Mouse (Mus musculus) kidney, adult 2 months (tissue): ENCODE data around the gene Adssl1. TPM values are rescaled to one million over a fixed set of nuclear protein-coding genes. Genes with fewer than 3 reads are reported as not detected.

Source experiments
- DNase-seq: peaks from one replicate; pipeline ENCODE4 v3.0.0; 2021
- H3K27ac ChIP-seq: fragments of 200-500 bp; 2 replicates; pipeline ENCODE4 v1.5.1; 2012; ENCODE audit warnings: low read depth, low read length, control low read depth, inconsistent platforms; ENCODE audit not compliant: insufficient read depth
- H3K27me3 ChIP-seq: fragments of 200-500 bp; replicated peaks from 2 replicates; pipeline ENCODE4 v1.6.1; 2012; ENCODE audit warnings: mild to moderate bottlenecking, moderate library complexity, low read length, inconsistent platforms; ENCODE audit not compliant: control insufficient read depth, insufficient read depth
- H3K36me3 ChIP-seq: fragments of 200-500 bp; 2 replicates; pipeline ENCODE4 v1.6.1; 2012; ENCODE audit warnings: mild to moderate bottlenecking, moderate library complexity, low read length, inconsistent platforms; ENCODE audit not compliant: control insufficient read depth, insufficient read depth
- H3K4me1 ChIP-seq: fragments of 200-500 bp; 2 replicates; pipeline ENCODE4 v1.6.1; 2011; ENCODE audit warnings: low read length; ENCODE audit not compliant: control insufficient read depth, insufficient read depth
- H3K4me3 ChIP-seq: fragments of 200-500 bp; 2 replicates; pipeline ENCODE4 v1.5.1; 2011; ENCODE audit warnings: mild to moderate bottlenecking, low read depth, low read length, control low read depth; ENCODE audit not compliant: insufficient read depth
- CTCF ChIP-seq: fragments of 200-500 bp; conservative IDR thresholded peaks from 2 replicates; pipeline ENCODE4 v1.5.1; 2011; ENCODE audit warnings: low read depth, mild to moderate bottlenecking, control low read depth, low read length, moderate library complexity, mixed read lengths; ENCODE audit not compliant: insufficient read depth, insufficient read length
- POLR2A ChIP-seq: fragments of 200-500 bp; IDR thresholded peaks from one replicate; pipeline ENCODE4 v1.6.1; 2011; ENCODE audit warnings: low read depth, low read length, control low read depth
- WGBS: fragments of 180-500 bp; shearing (Covaris S2); methylation state at CpG from one replicate; pipeline ENCODE4 v1.1.7; 2018; 5-methylcytosine and 5-hydroxymethylcytosine counted together
- polyA plus RNA-seq: library from polyadenylated mRNA; depleted of rRNA; stranded (reverse); fragments of >200 nt; gene quantifications from 2 replicates; pipeline ENCODE4 v1.2.3, GENCODE M21; 2012

Adssl1 gene
- polyA plus RNA-seq, 1 experiment: 10.4 TPM

GRCm38 (mm10) chr12:112592985-112593734 is 26.7 kb upstream of the Adssl1 start:
- no peaks in the 10 kb centered on the region for H3K27me3 ChIP-seq
- DNase-seq: peak; percentile 46
- no peaks in the 10 kb centered on the region for H3K36me3 ChIP-seq
- no peak overlapping the region for H3K4me3 ChIP-seq
- H3K27ac ChIP-seq: no peak overlapping the region
- no peak for TF ChIP-seq CTCF
- TF ChIP-seq POLR2A: no peak
- WGBS: 62% methylated on average over 21 of the region's 21 CpGs
- peaks cover 3% of the 10 kb centered on the region for H3K4me1 ChIP-seq

GRCm38 (mm10) chr12:112593951-112594915 is 25.6 kb upstream of the Adssl1 start:
- no peak overlapping the region for H3K27ac ChIP-seq
- peaks cover 3% of the 10 kb centered on the region for H3K4me1 ChIP-seq
- no peak overlapping the region for H3K4me3 ChIP-seq
- TF ChIP-seq CTCF: no peak
- no peak for TF ChIP-seq POLR2A
- no peaks in the 10 kb centered on the region for H3K27me3 ChIP-seq
- H3K36me3 ChIP-seq: no peaks in the 10 kb centered on the region
- WGBS: 68% methylated on average over 16 of the region's 16 CpGs
- peak; percentile 17 for DNase-seq

GRCm38 (mm10) chr12:112594989-112595388 is 24.9 kb upstream of the Adssl1 start:
- peaks cover 3% of the 10 kb centered on the region for H3K4me1 ChIP-seq
- 52% methylated on average over 4 of the region's 4 CpGs for WGBS
- no peak overlapping the region for H3K27ac ChIP-seq
- no peak for TF ChIP-seq CTCF
- no peak for DNase-seq
- H3K4me3 ChIP-seq: no peak overlapping the region
- no peaks in the 10 kb centered on the region for H3K36me3 ChIP-seq
- H3K27me3 ChIP-seq: no peaks in the 10 kb centered on the region

- no peak overlapping the region for H3K4me3 ChIP-seq
- no peaks in the 10 kb centered on the region for H3K27me3 ChIP-seq
- peaks cover 3% of the 10 kb centered on the region for H3K4me1 ChIP-seq
- H3K36me3 ChIP-seq: no peaks in the 10 kb centered on the region
- 81% methylated on average over 4 of the region's 4 CpGs for WGBS
- H3K27ac ChIP-seq: no peak overlapping the region
- TF ChIP-seq CTCF (no peak), POLR2A (no peak)
- no peak for DNase-seq
Observed at GRCm38 (mm10) chr12:112595626-112596025, 24.2 kb upstream of the Adssl1 start.

GRCm38 (mm10) chr12:112596454-112596853 is 23.4 kb upstream of the Adssl1 start:
- TF ChIP-seq POLR2A: no peak
- no peak for TF ChIP-seq CTCF
- Histone ChIP-seq H3K36me3 (no peaks in the 10 kb centered on the region), H3K4me3 (no peak overlapping the region), H3K4me1 (peaks cover 3% of the 10 kb centered on the region), H3K27me3 (no peaks in the 10 kb centered on the region), H3K27ac (no peak overlapping the region)
- 76% methylated on average over 9 of the region's 9 CpGs for WGBS
- no peak for DNase-seq

GRCm38 (mm10) chr12:112596891-112597500 is 22.8 kb upstream of the Adssl1 start:
- no peak for DNase-seq
- Histone ChIP-seq H3K4me3 (no peak overlapping the region), H3K27ac (no peak overlapping the region), H3K27me3 (no peaks in the 10 kb centered on the region), H3K4me1 (peaks cover 3% of the 10 kb centered on the region), H3K36me3 (no peaks in the 10 kb centered on the region)
- WGBS: 87% methylated on average over 14 of the region's 14 CpGs
- TF ChIP-seq POLR2A (no peak), CTCF (no peak)

- TF ChIP-seq POLR2A (no peak), CTCF (no peak)
- no peak for DNase-seq
- no peak overlapping the region for H3K27ac ChIP-seq
- WGBS: 86% methylated on average over 8 of the region's 8 CpGs
- H3K27me3 ChIP-seq: no peaks in the 10 kb centered on the region
- H3K4me1 ChIP-seq: peaks cover 3% of the 10 kb centered on the region
- no peaks in the 10 kb centered on the region for H3K36me3 ChIP-seq
- H3K4me3 ChIP-seq: no peak overlapping the region
Observed at GRCm38 (mm10) chr12:112597618-112598017, 22.2 kb upstream of the Adssl1 start.
